Comparison of ENCODE assay signal across 11 mouse cellular contexts in the genomic region with DNA sequence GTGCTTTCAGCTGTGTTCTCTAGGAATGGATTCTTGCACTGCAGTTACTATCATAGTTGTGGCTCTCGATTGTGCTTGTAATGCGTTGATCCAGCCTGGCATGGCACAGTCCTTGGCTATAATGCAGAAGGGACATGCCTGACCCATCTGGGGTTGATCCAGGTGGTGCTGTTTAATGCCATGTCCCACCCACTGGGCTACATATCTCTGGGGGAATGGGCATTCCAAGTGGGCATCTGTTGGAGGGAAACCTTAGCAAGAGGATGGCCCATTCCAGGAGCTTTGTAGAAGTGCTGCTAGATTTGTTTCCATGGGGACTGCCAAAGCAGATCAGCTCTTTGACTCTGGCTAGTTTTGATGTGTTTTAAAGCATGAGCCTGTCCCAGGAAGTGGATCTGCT.
"Had no signal": no experiment of that assay in that cellular context is flagged by ENCODE, and none has a peak within 500 bp of the region (broad histone marks: within the 10 kb centered on the region; RNA-seq: fewer than 3 reads in every experiment).

No protein-coding gene starts in this region.

- H3K27me3 ChIP-seq: limb, embryonic 12.5 days had no signal

- H3K9me3 ChIP-seq: limb, embryonic 12.5 days had no signal

- H3K4me1 ChIP-seq: limb, embryonic 12.5 days had no signal

- H3K36me3 ChIP-seq: limb, embryonic 12.5 days had no signal

- H3K9ac ChIP-seq: limb, embryonic 12.5 days; liver, embryonic 14.5 days had no signal

- H3K4me3 ChIP-seq: limb, embryonic 12.5 days had no signal

- DNase-seq: kidney, postnatal 25 days; liver; lung, adult 18-20 months; lung, postnatal 36 days; right cerebral cortex, adult 18-20 months; thymus, postnatal 4 days had no signal

- H3K27ac ChIP-seq: limb, embryonic 12.5 days; liver, embryonic 14.5 days; stomach, postnatal 0 days had no signal

- H3K4me2 ChIP-seq: limb, embryonic 12.5 days; midbrain, embryonic 11.5 days had no signal

- ATAC-seq: midbrain, embryonic 16.5 days had no signal
